Mouse (Mus musculus): Measurements from ENCODE around the gene Il22ra1.

GRCm38 (mm10) chr4:135733901-135734300 lies 5.9 kb downstream of the Il22ra1 start:
- TF ChIP-seq POLR2A (IDR thresholded peaks at IDR 0.05; ENCODE audit: borderline replicate concordance, extremely low read depth, low read depth, low read length), result no peak
- TF ChIP-seq CTCF (IDR thresholded peaks at IDR 0.05; ENCODE audit: insufficient read depth, low read length), result no peak

Data from lung, adult 2 months (tissue).